Mouse (Mus musculus) testis, postnatal 14 days (tissue): Measurements from ENCODE around the gene Ccnt1.

Experiments used
- DNase-seq: peaks from one replicate; pipeline ENCODE4 v3.0.0; 2021; ENCODE audit warnings: low spot score

Ccnt1 gene

GRCm38 (mm10) chr15:98570873-98571538 lies at the start of gene Ccnt1, which contains the start of gene 4930415O20Rik:
TSS of gene Ccnt1 (minus strand) at chr15:98570923.
TSS of gene 4930415O20Rik (plus strand) at chr15:98571004.
- DNase-seq = no peak

- no peak for DNase-seq
These were observed 46.4 kb upstream of the Ccnt1 start for GRCm38 (mm10) chr15:98617176-98617537.

- no peak for DNase-seq
These were observed 45.8 kb upstream of the Ccnt1 start for GRCm38 (mm10) chr15:98616362-98617175.

GRCm38 (mm10) chr15:98615751-98616150 lies 45.0 kb upstream of the Ccnt1 start:
- DNase-seq = no peak

- no peak for DNase-seq
These were observed 44.2 kb upstream of the Ccnt1 start for GRCm38 (mm10) chr15:98614971-98615370.

GRCm38 (mm10) chr15:98614551-98614950 lies 43.8 kb upstream of the Ccnt1 start:
- DNase-seq = no peak

- DNase-seq = no peak
These were observed 41.5 kb upstream of the Ccnt1 start for GRCm38 (mm10) chr15:98612229-98612628.

- DNase-seq = no peak
These were observed 39.5 kb upstream of the Ccnt1 start for GRCm38 (mm10) chr15:98610131-98610633.

GRCm38 (mm10) chr15:98609331-98610130 lies 38.8 kb upstream of the Ccnt1 start, which contains the start of gene Adcy6:
TSS of gene Adcy6 (minus strand) at chr15:98610076.
- DNase-seq = peak; percentile 59

- no peak for DNase-seq
These were observed 38.1 kb upstream of the Ccnt1 start for GRCm38 (mm10) chr15:98608784-98609250.

- no peak for DNase-seq
These were observed 37.5 kb upstream of the Ccnt1 start for GRCm38 (mm10) chr15:98608058-98608783.

GRCm38 (mm10) chr15:98607557-98607956 lies 36.8 kb upstream of the Ccnt1 start:
- peak; percentile 41 for DNase-seq

GRCm38 (mm10) chr15:98606739-98607138 lies 36.0 kb upstream of the Ccnt1 start:
- no peak for DNase-seq

GRCm38 (mm10) chr15:98606051-98606536 lies 35.4 kb upstream of the Ccnt1 start:
- DNase-seq = peak; percentile 54

GRCm38 (mm10) chr15:98604041-98604575 lies 33.4 kb upstream of the Ccnt1 start:
- no peak for DNase-seq

GRCm38 (mm10) chr15:98602921-98603458 lies 32.3 kb upstream of the Ccnt1 start:
- DNase-seq = no peak

- DNase-seq = no peak
These were observed 31.6 kb upstream of the Ccnt1 start for GRCm38 (mm10) chr15:98602191-98602881.

GRCm38 (mm10) chr15:98601832-98602190 lies 31.1 kb upstream of the Ccnt1 start:
- DNase-seq = no peak

GRCm38 (mm10) chr15:98600036-98600709 lies 29.4 kb upstream of the Ccnt1 start:
- DNase-seq = no peak

GRCm38 (mm10) chr15:98596609-98597008 lies 25.9 kb upstream of the Ccnt1 start:
- no peak for DNase-seq
